In the genomic region with DNA sequence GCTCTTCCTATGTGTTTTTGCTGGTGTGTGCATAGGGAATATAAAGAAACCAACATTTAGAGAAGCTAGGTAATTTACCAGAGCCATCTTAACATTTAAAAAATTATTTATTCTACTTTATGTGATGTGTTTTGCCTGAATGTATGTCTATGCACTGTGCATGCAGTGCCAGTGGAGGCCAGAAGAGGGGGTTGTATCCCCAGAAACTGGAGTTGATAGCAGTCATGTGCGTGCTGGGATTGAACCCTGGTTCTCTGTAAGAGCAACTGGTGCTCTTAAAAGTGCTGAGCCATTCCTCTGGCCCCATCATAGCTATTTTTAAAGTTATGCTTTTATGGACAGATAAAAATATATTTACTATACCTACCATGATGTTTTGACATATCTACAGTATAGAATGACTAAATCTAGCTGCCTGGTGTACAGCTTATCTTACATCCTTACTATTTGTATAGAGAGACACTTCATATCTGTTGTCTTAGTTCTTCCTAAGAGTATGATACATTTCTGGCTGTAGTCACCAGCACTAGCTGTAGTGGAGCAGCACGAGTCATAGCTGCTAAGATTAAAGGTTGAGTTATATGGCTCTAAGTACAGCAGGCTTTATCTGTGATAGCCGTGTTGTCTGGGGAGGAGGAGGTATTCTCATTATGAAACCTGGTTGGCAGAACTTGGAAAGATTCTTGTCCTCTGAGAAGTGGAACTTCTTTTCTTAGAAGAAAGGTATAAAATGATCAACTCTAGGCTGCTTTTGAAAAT, we compare ENCODE assay signal across 14 mouse cellular contexts.
DNase-seq lines count a peak whose midpoint lies in the region; ATAC-seq and TF ChIP-seq lines count a peak whose summit lies in the region.
"Had no signal": no experiment of that assay in that cellular context is flagged by ENCODE, and none has a peak within 500 bp of the region (broad histone marks: within the 10 kb centered on the region; RNA-seq: fewer than 3 reads in every experiment).

No protein-coding gene starts in this region.

- TF ChIP-seq CTCF in ES-Bruce4 (IDR thresholded peaks at IDR 0.05; ENCODE audit: low read depth, low read length): peak; percentile 39
- peak; percentile 72 for TF ChIP-seq CTCF in intestine, postnatal 0 days (IDR thresholded peaks at IDR 0.05; ENCODE audit: low read depth)

- no peak for ATAC-seq in heart, embryonic 16.5 days (replicated peaks; ENCODE audit: extremely low read depth, insufficient read depth, low FRiP score)
- ATAC-seq in intestine, postnatal 0 days: peak; percentile 83
- no peak for ATAC-seq in hindbrain, embryonic 12.5 days (ENCODE audit: low FRiP score)

- H3K9me3 ChIP-seq in heart, embryonic 16.5 days (replicated peaks; ENCODE audit: control insufficient read depth, low read length): no peaks in the 10 kb centered on the region
- no peaks in the 10 kb centered on the region for H3K9me3 ChIP-seq in heart, embryonic 10.5 days
- no peaks in the 10 kb centered on the region for H3K9me3 ChIP-seq in ES-Bruce4 (replicated peaks; ENCODE audit: control insufficient read depth, insufficient read depth, low read length, poor library complexity, severe bottlenecking)
- H3K9me3 ChIP-seq in intestine, postnatal 0 days (ENCODE audit: control insufficient read depth): no peaks in the 10 kb centered on the region
- H3K9me3 ChIP-seq in hindbrain, embryonic 12.5 days (replicated peaks): no peaks in the 10 kb centered on the region
- H3K9me3 ChIP-seq: midbrain, embryonic 10.5 days had no signal

- 49% methylated on average over 3 of the region's 3 CpGs for WGBS in heart, embryonic 16.5 days
- WGBS in heart, embryonic 10.5 days: 54% methylated on average over 3 of the region's 3 CpGs
- WGBS in intestine, postnatal 0 days: 36% methylated on average over 3 of the region's 3 CpGs
- WGBS in hindbrain, embryonic 12.5 days: 94% methylated on average over 3 of the region's 3 CpGs

- no peaks in the 10 kb centered on the region for H3K36me3 ChIP-seq in heart, embryonic 16.5 days (ENCODE audit: control insufficient read depth, insufficient read depth)
- H3K36me3 ChIP-seq in heart, embryonic 10.5 days: no peaks in the 10 kb centered on the region
- H3K36me3 ChIP-seq in ES-Bruce4 (ENCODE audit: control insufficient read depth, insufficient read depth, low read length, poor library complexity, severe bottlenecking): no peaks in the 10 kb centered on the region
- H3K36me3 ChIP-seq in intestine, postnatal 0 days (ENCODE audit: control insufficient read depth, insufficient read depth): no peaks in the 10 kb centered on the region
- H3K36me3 ChIP-seq in hindbrain, embryonic 12.5 days: no peaks in the 10 kb centered on the region
- H3K36me3 ChIP-seq: midbrain, embryonic 10.5 days had no signal

- DNase-seq in heart, embryonic 10.5 days (ENCODE audit: low spot score): no peak
- peak; percentile 63 for DNase-seq in 3T3-L1 (ENCODE audit: low read depth, low spot score)
- DNase-seq in embryo, embryonic 9.5 days (ENCODE audit: extremely low spot score): no peak
- no peak for DNase-seq in kidney, postnatal 4 days
- DNase-seq: cerebellum, adult 2 months; kidney, adult 11 months; lung, adult 2 months; right cerebral cortex, postnatal 25 days had no signal

- TF ChIP-seq POLR2A in ES-Bruce4 (IDR thresholded peaks at IDR 0.05; ENCODE audit: insufficient read depth, low read length): no peak

- H3K27me3 ChIP-seq in heart, embryonic 16.5 days (ENCODE audit: control insufficient read depth, insufficient read depth, low read length): no peaks in the 10 kb centered on the region
- no peaks in the 10 kb centered on the region for H3K27me3 ChIP-seq in heart, embryonic 10.5 days (ENCODE audit: insufficient read depth, poor library complexity, severe bottlenecking)
- no peaks in the 10 kb centered on the region for H3K27me3 ChIP-seq in ES-Bruce4 (ENCODE audit: control insufficient read depth, insufficient read depth, low read length, poor library complexity, severe bottlenecking)
- no peaks in the 10 kb centered on the region for H3K27me3 ChIP-seq in intestine, postnatal 0 days (replicated peaks; ENCODE audit: control insufficient read depth, insufficient read depth, low read length)
- no peaks in the 10 kb centered on the region for H3K27me3 ChIP-seq in hindbrain, embryonic 12.5 days

- H3K27ac ChIP-seq in heart, embryonic 16.5 days (ENCODE audit: low read length): peak overlapping the region; percentile 53
- no peak overlapping the region for H3K27ac ChIP-seq in heart, embryonic 10.5 days
- no peak overlapping the region for H3K27ac ChIP-seq in ES-Bruce4 (ENCODE audit: insufficient read depth, low read length)
- peak overlapping the region; percentile 22 for H3K27ac ChIP-seq in intestine, postnatal 0 days (ENCODE audit: low read depth, low read length)
- H3K27ac ChIP-seq in hindbrain, embryonic 12.5 days: no peak overlapping the region
- H3K27ac ChIP-seq: midbrain, embryonic 10.5 days had no signal

- H3K4me1 ChIP-seq in heart, embryonic 16.5 days (ENCODE audit: control insufficient read depth, insufficient read depth, low read length): peaks cover 66% of the 10 kb centered on the region
- H3K4me1 ChIP-seq in heart, embryonic 10.5 days: peaks cover 77% of the 10 kb centered on the region
- peaks cover 7% of the 10 kb centered on the region for H3K4me1 ChIP-seq in ES-Bruce4 (ENCODE audit: control insufficient read depth, insufficient read depth, low read length)
- peaks cover 40% of the 10 kb centered on the region for H3K4me1 ChIP-seq in intestine, postnatal 0 days (replicated peaks; ENCODE audit: control insufficient read depth, insufficient read depth, low read length)
- H3K4me1 ChIP-seq in hindbrain, embryonic 12.5 days: peaks cover 20% of the 10 kb centered on the region

- no peak overlapping the region for H3K4me2 ChIP-seq in heart, embryonic 16.5 days (ENCODE audit: low read depth, low read length)
- no peak overlapping the region for H3K4me2 ChIP-seq in intestine, postnatal 0 days (replicated peaks; ENCODE audit: low read depth)
- H3K4me2 ChIP-seq in hindbrain, embryonic 12.5 days (replicated peaks): no peak overlapping the region

- H3K4me3 ChIP-seq in heart, embryonic 16.5 days (ENCODE audit: low read length): no peak overlapping the region
- no peak overlapping the region for H3K4me3 ChIP-seq in heart, embryonic 10.5 days
- H3K4me3 ChIP-seq in ES-Bruce4 (ENCODE audit: low read depth, low read length): no peak overlapping the region
- no peak overlapping the region for H3K4me3 ChIP-seq in intestine, postnatal 0 days (ENCODE audit: low read depth, low read length)
- no peak overlapping the region for H3K4me3 ChIP-seq in hindbrain, embryonic 12.5 days
- H3K4me3 ChIP-seq: erythroblast, embryonic 14.5 days; midbrain, embryonic 10.5 days had no signal

- H3K9ac ChIP-seq in heart, embryonic 16.5 days (ENCODE audit: low read length): no peak overlapping the region
- H3K9ac ChIP-seq in ES-Bruce4 (ENCODE audit: low read depth, poor library complexity, severe bottlenecking): no peak overlapping the region
- H3K9ac ChIP-seq in intestine, postnatal 0 days (ENCODE audit: low read depth, low read length): no peak overlapping the region
- no peak overlapping the region for H3K9ac ChIP-seq in hindbrain, embryonic 12.5 days

- no peak for TF ChIP-seq EP300 in ES-Bruce4 (IDR thresholded peaks at IDR 0.05; ENCODE audit: insufficient read depth, low read depth, low read length)

Comparison
In these comparisons a context has a peak if more than half of its experiments do, and no peak if none do; other contexts are left out.
1. H3K27ac ChIP-seq: peak in heart, embryonic 16.5 days (single experiment) and intestine, postnatal 0 days (single experiment); none in heart, embryonic 10.5 days (single experiment), ES-Bruce4 (single experiment) and hindbrain, embryonic 12.5 days (single experiment).